Mouse (Mus musculus): ENCODE results near the gene Runx1.

GRCm38 (mm10) chr16:92632115-92632763, 193.7 kb downstream of the Runx1 start:
- TF ChIP-seq EP300 (IDR thresholded peaks at IDR 0.05; ENCODE audit: low read depth) (no peak), CTCF (IDR thresholded peaks at IDR 0.05; ENCODE audit: low read depth) (no peak)

Measured in liver, embryonic 14.5 days (tissue).